Comparison of ENCODE assay signal across 15 mouse cellular contexts in the genomic region with DNA sequence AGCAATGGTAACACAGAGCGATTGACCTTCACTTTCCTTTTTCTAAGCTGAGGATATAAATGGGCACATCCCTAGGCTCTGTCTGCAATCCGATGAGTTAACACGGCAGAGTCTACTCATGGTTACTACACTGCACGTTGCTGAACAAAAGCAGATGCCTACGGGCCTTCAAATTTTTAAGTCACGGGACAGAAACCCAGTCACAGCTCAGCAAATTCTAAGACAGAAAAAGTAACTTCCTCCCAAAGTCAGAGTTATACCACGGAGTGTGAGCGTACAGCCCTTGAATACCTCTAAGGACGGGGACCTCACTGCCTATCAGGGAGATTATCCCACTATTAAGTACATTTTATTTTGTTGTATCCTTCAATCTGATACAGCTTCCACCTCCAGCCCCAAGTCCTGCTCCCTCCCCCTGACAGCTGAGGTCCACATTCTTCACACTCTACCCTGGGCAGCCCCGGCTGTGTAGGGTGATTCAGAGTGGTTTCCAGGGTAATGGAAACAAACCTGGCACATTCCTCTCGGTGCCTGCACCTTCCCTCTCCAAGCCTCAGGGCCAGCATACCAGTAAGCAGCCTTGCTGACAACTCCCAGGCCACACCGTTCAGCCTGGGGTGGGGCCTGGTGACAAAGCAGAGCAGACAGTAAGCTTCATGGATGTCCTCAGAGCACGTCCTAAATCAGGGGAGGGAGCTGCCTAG.
DNase-seq lines count a peak whose midpoint lies in the region; ATAC-seq and TF ChIP-seq lines count a peak whose summit lies in the region.
"Had no signal": no experiment of that assay in that cellular context is flagged by ENCODE, and none has a peak within 500 bp of the region (broad histone marks: within the 10 kb centered on the region; RNA-seq: fewer than 3 reads in every experiment).

No protein-coding gene starts in this region.

- H3K36me3 ChIP-seq in forebrain, embryonic 10.5 days (replicated peaks) = no peaks in the 10 kb centered on the region
- no peaks in the 10 kb centered on the region for H3K36me3 ChIP-seq in forebrain, embryonic 11.5 days (ENCODE audit: control insufficient read depth, insufficient read depth, low read length)
- no peaks in the 10 kb centered on the region for H3K36me3 ChIP-seq in heart, postnatal 0 days (replicated peaks; ENCODE audit: control insufficient read depth, insufficient read depth, low read length)
- H3K36me3 ChIP-seq: liver, embryonic 13.5 days had no signal

- no peaks in the 10 kb centered on the region for H3K9me3 ChIP-seq in forebrain, embryonic 10.5 days
- H3K9me3 ChIP-seq in forebrain, embryonic 11.5 days (ENCODE audit: control insufficient read depth, low read length) = no peaks in the 10 kb centered on the region
- H3K9me3 ChIP-seq in heart, postnatal 0 days (replicated peaks; ENCODE audit: control insufficient read depth, low read length) = no peaks in the 10 kb centered on the region
- H3K9me3 ChIP-seq: liver, embryonic 13.5 days had no signal

- peaks cover 24% of the 10 kb centered on the region for H3K4me1 ChIP-seq in forebrain, embryonic 10.5 days
- H3K4me1 ChIP-seq in forebrain, embryonic 11.5 days (replicated peaks; ENCODE audit: control insufficient read depth, insufficient read depth, low read length) = no peaks in the 10 kb centered on the region
- H3K4me1 ChIP-seq in heart, postnatal 0 days (ENCODE audit: control insufficient read depth, insufficient read depth) = peaks cover 12% of the 10 kb centered on the region
- peaks cover 6% of the 10 kb centered on the region for H3K4me1 ChIP-seq in cerebellum, adult 2 months (ENCODE audit: control insufficient read depth, insufficient read depth, low read length)
- H3K4me1 ChIP-seq: liver, embryonic 13.5 days had no signal

- 85% methylated on average over 13 of the region's 13 CpGs for WGBS in forebrain, embryonic 10.5 days
- 82% methylated on average over 13 of the region's 13 CpGs for WGBS in forebrain, embryonic 11.5 days
- WGBS in heart, postnatal 0 days = 57% methylated on average over 13 of the region's 13 CpGs
- 92% methylated on average over 13 of the region's 13 CpGs for WGBS in cerebellum, adult 2 months

- TF ChIP-seq CTCF in heart, postnatal 0 days (IDR thresholded peaks at IDR 0.05; ENCODE audit: low read depth) = no peak
- no peak for TF ChIP-seq CTCF in cerebellum, adult 2 months (IDR thresholded peaks at IDR 0.05; ENCODE audit: borderline replicate concordance, insufficient read depth, low read depth, low read length)

- H3K4me3 ChIP-seq in forebrain, embryonic 10.5 days = no peak overlapping the region
- no peak overlapping the region for H3K4me3 ChIP-seq in forebrain, embryonic 11.5 days (ENCODE audit: low read depth, low read length)
- H3K4me3 ChIP-seq in heart, postnatal 0 days (ENCODE audit: low read depth, low read length) = no peak overlapping the region
- H3K4me3 ChIP-seq in cerebellum, adult 2 months (replicated peaks; ENCODE audit: insufficient read depth, low read depth, low read length) = no peak overlapping the region
- H3K4me3 ChIP-seq: erythroblast, embryonic 14.5 days; liver, embryonic 13.5 days had no signal

- DNase-seq in forebrain, embryonic 10.5 days (ENCODE audit: extremely low spot score, low spot score) = no peak
- DNase-seq in forebrain, embryonic 11.5 days (ENCODE audit: low spot score) = no peak
- DNase-seq in 3T3-L1 (ENCODE audit: low read depth, low spot score) = peak; percentile 93
- DNase-seq in heart, postnatal 0 days (ENCODE audit: low spot score) = peak; percentile 72
- peak; percentile 31 for DNase-seq in lung, postnatal 10 days
- no peak for DNase-seq in cerebellum, adult 2 months
- no peak for DNase-seq in adrenal gland, adult 2 months
- no peak for DNase-seq in cerebellum, adult 9-11 months
- DNase-seq: cerebellum, postnatal 25 days; gastrocnemius, postnatal 25 days; layer of hippocampus, postnatal 36 days; liver, embryonic 13.5 days; thymus, postnatal 36 days had no signal

- no peak overlapping the region for H3K9ac ChIP-seq in forebrain, embryonic 11.5 days (ENCODE audit: low read length)
- H3K9ac ChIP-seq in heart, postnatal 0 days (replicated peaks; ENCODE audit: low read depth, low read length) = no peak overlapping the region
- H3K9ac ChIP-seq: liver, embryonic 13.5 days had no signal

- no peak overlapping the region for H3K4me2 ChIP-seq in forebrain, embryonic 11.5 days (ENCODE audit: low read depth, low read length, severe bottlenecking)
- no peak overlapping the region for H3K4me2 ChIP-seq in heart, postnatal 0 days (ENCODE audit: low read depth, low read length)
- H3K4me2 ChIP-seq: liver, embryonic 13.5 days had no signal

- 0 out of 2 replicates have a peak overlapping the region, but pooled peaks have one; percentile 3 for H3K27ac ChIP-seq in forebrain, embryonic 10.5 days
- H3K27ac ChIP-seq in forebrain, embryonic 11.5 days (ENCODE audit: low read depth, low read length) = no peak overlapping the region
- 0 out of 2 replicates have a peak overlapping the region, but pooled peaks have one; percentile 26 for H3K27ac ChIP-seq in heart, postnatal 0 days (ENCODE audit: low read depth)
- H3K27ac ChIP-seq in cerebellum, adult 2 months (ENCODE audit: insufficient read depth, low read length) = no peak overlapping the region
- H3K27ac ChIP-seq: liver, embryonic 13.5 days had no signal

- TF ChIP-seq POLR2A in cerebellum, adult 2 months (IDR thresholded peaks at IDR 0.05; ENCODE audit: borderline replicate concordance, insufficient read depth, low read length) = no peak

- H3K27me3 ChIP-seq in forebrain, embryonic 10.5 days (ENCODE audit: poor library complexity, severe bottlenecking) = no peaks in the 10 kb centered on the region
- H3K27me3 ChIP-seq in forebrain, embryonic 11.5 days (ENCODE audit: control insufficient read depth, insufficient read depth, low read length) = no peaks in the 10 kb centered on the region
- H3K27me3 ChIP-seq in heart, postnatal 0 days (ENCODE audit: control insufficient read depth, insufficient read depth, low read length) = no peaks in the 10 kb centered on the region
- H3K27me3 ChIP-seq in cerebellum, adult 2 months (ENCODE audit: control insufficient read depth, insufficient read depth, low read length) = no peaks in the 10 kb centered on the region
- H3K27me3 ChIP-seq: liver, embryonic 13.5 days had no signal

- no peak for TF ChIP-seq EP300 in heart, postnatal 0 days (IDR thresholded peaks at IDR 0.05; ENCODE audit: low read depth)

- ATAC-seq in forebrain, embryonic 11.5 days (replicated peaks; ENCODE audit: low FRiP score) = no peak
- ATAC-seq in heart, postnatal 0 days (ENCODE audit: insufficient read depth, low read depth) = peak; percentile 72
- ATAC-seq: midbrain, embryonic 16.5 days had no signal

Comparison
In these comparisons a context has a peak if more than half of its experiments do, and no peak if none do; other contexts are left out.
1. H3K27ac ChIP-seq: peak in forebrain, embryonic 10.5 days (single experiment) and heart, postnatal 0 days (single experiment); none in forebrain, embryonic 11.5 days (single experiment) and cerebellum, adult 2 months (single experiment).
2. DNase-seq: peak in 3T3-L1 (single experiment), heart, postnatal 0 days (single experiment) and lung, postnatal 10 days (single experiment); none in forebrain, embryonic 10.5 days (single experiment), forebrain, embryonic 11.5 days (single experiment), cerebellum, adult 2 months (0 of 2), adrenal gland, adult 2 months (single experiment) and cerebellum, adult 9-11 months (single experiment).